Mouse (Mus musculus) ES-Bruce4 (cell line): ENCODE results near the gene Mst1.

Source experiments
- CTCF ChIP-seq: IDR thresholded peaks from one replicate; pipeline ENCODE4 v1.8.1; 2011; ENCODE audit warnings: low read depth, low read length
- EP300 ChIP-seq: IDR thresholded peaks from 2 replicates; pipeline ENCODE4 v1.6.1; 2011; ENCODE audit warnings: low read depth, low read length; ENCODE audit not compliant: insufficient read depth

GRCm38 (mm10) chr9:108094998-108095411 lies 14.8 kb downstream of the Mst1 start:
- no peak for TF ChIP-seq CTCF
- TF ChIP-seq EP300: no peak
